Mouse (Mus musculus): ENCODE data around the gene Sept8.
"Not testable (repeated sequence)": the region's sequence is repeated elsewhere in the genome, so short reads cannot be mapped to it uniquely, and the experiment has no call there.

Sept8 gene

GRCm38 (mm10) chr11:53525461-53525860, 6.4 kb downstream of the Sept8 start:
- peak; percentile 60 to 79 for DNase-seq

GRCm38 (mm10) chr11:53528397-53529252, 9.6 kb downstream of the Sept8 start:
- no peak for DNase-seq

GRCm38 (mm10) chr11:53529253-53529557, 10.1 kb downstream of the Sept8 start:
- DNase-seq: peak; percentile 43 to 48

GRCm38 (mm10) chr11:53530001-53530400, 10.9 kb downstream of the Sept8 start:
- no peak for DNase-seq

GRCm38 (mm10) chr11:53531578-53532230, 12.6 kb downstream of the Sept8 start:
- DNase-seq: no peak

- no peak for DNase-seq
Measured at GRCm38 (mm10) chr11:53532231-53532620, 13.2 kb downstream of the Sept8 start.

GRCm38 (mm10) chr11:53539002-53539491, 20.0 kb downstream of the Sept8 start:
- DNase-seq: no peak

- DNase-seq: no peak
Measured at GRCm38 (mm10) chr11:53540394-53540793, 21.3 kb downstream of the Sept8 start.

GRCm38 (mm10) chr11:53541222-53541621, 22.2 kb downstream of the Sept8 start:
- no peak for DNase-seq

GRCm38 (mm10) chr11:53543021-53543420, 24.0 kb downstream of the Sept8 start:
- no peak for DNase-seq

- DNase-seq: no peak
Measured at GRCm38 (mm10) chr11:53546271-53546670, 27.2 kb downstream of the Sept8 start.

GRCm38 (mm10) chr11:53547566-53547965, 28.5 kb downstream of the Sept8 start:
- DNase-seq: no peak

- no peak for DNase-seq
Measured at GRCm38 (mm10) chr11:53548036-53548605, 29.1 kb downstream of the Sept8 start.

- DNase-seq: no peak
Measured at GRCm38 (mm10) chr11:53550714-53551113, 31.7 kb downstream of the Sept8 start.

GRCm38 (mm10) chr11:53551754-53552153, 32.7 kb downstream of the Sept8 start:
- DNase-seq: peak in 1 of 2 experiments; percentile 54

GRCm38 (mm10) chr11:53556529-53556928, 37.5 kb downstream of the Sept8 start:
- DNase-seq: not testable (repeated sequence)

GRCm38 (mm10) chr11:53557992-53558391, 38.9 kb downstream of the Sept8 start:
- DNase-seq: not testable (repeated sequence)

- DNase-seq: not testable (repeated sequence)
Measured at GRCm38 (mm10) chr11:53559980-53560379, 40.9 kb downstream of the Sept8 start.

- no peak for DNase-seq
Measured at GRCm38 (mm10) chr11:53561986-53562385, 42.9 kb downstream of the Sept8 start.

GRCm38 (mm10) chr11:53566646-53567045, 47.6 kb downstream of the Sept8 start:
- no peak for DNase-seq

- peak; percentile 95 to 97 for DNase-seq
Measured at GRCm38 (mm10) chr11:53567224-53568014, 48.4 kb downstream of the Sept8 start, which contains the start of gene Kif3a. TSS of gene Kif3a (plus strand) at chr11:53567379.

GRCm38 (mm10) chr11:53580562-53580961, 61.5 kb downstream of the Sept8 start:
- no peak for DNase-seq

- DNase-seq: no peak
Measured at GRCm38 (mm10) chr11:53583151-53583550, 64.1 kb downstream of the Sept8 start.

Measured in kidney, postnatal 36 days (tissue).